Mouse (Mus musculus) adrenal gland, adult 2 months (tissue): Measurements from ENCODE around the gene Kif7. TPM values are rescaled to one million over a fixed set of nuclear protein-coding genes. Genes with fewer than 3 reads are reported as not detected.
A peak's percentile ranks its signal among the peaks of the same experiment; 100 is the strongest.

Experiments
- DNase-seq: peaks from one replicate; pipeline ENCODE4 v3.0.0; 2021
- polyA plus RNA-seq: library from polyadenylated mRNA; depleted of rRNA; stranded (reverse); fragments of >200 nt; gene quantifications from 2 replicates; pipeline ENCODE4 v1.2.3, GENCODE M21; 2012
- total RNA-seq, 2 experiments: library from RNA; stranded (reverse); gene quantifications; 2 replicates each; pipeline ENCODE4 v1.2.3; 2021

The Kif7 gene
- total and polyA plus RNA-seq, 3 experiments, result 1.8 to 4.2 (median 2.9) TPM

GRCm38 (mm10) chr7:79727091-79727490 is 11.6 kb upstream of the Kif7 start:
- peak; percentile 66 for DNase-seq

- peak; percentile 82 for DNase-seq
These were observed 6.0 kb upstream of the Kif7 start for GRCm38 (mm10) chr7:79721386-79721977.

- DNase-seq, result no peak
These were observed 4.7 kb downstream of the Kif7 start for GRCm38 (mm10) chr7:79710831-79711230.

- DNase-seq, result no peak
These were observed 5.4 kb downstream of the Kif7 start for GRCm38 (mm10) chr7:79710130-79710607.

- no peak for DNase-seq
These were observed 10.3 kb downstream of the Kif7 start for GRCm38 (mm10) chr7:79705210-79705609.

- no peak for DNase-seq
These were observed 12.8 kb downstream of the Kif7 start for GRCm38 (mm10) chr7:79702755-79703154.

- DNase-seq, result no peak
These were observed 19.0 kb downstream of the Kif7 start for GRCm38 (mm10) chr7:79696495-79696894.

- no peak for DNase-seq
These were observed 35.3 kb downstream of the Kif7 start for GRCm38 (mm10) chr7:79680231-79680630.

GRCm38 (mm10) chr7:79679186-79679585 is 36.3 kb downstream of the Kif7 start:
- no peak for DNase-seq

GRCm38 (mm10) chr7:79670900-79671604 is 44.5 kb downstream of the Kif7 start:
- no peak for DNase-seq

GRCm38 (mm10) chr7:79666690-79667089 is 48.8 kb downstream of the Kif7 start:
- DNase-seq, result no peak

- DNase-seq, result no peak
These were observed 54.1 kb downstream of the Kif7 start for GRCm38 (mm10) chr7:79661253-79661890.

- peak; percentile 13 for DNase-seq
These were observed 55.0 kb downstream of the Kif7 start for GRCm38 (mm10) chr7:79660291-79661150.

GRCm38 (mm10) chr7:79659578-79660290 is 55.8 kb downstream of the Kif7 start, which contains the start of gene Ticrr:
Ticrr (plus strand) TSS chr7:79660196.
- peak; percentile 97 for DNase-seq

- DNase-seq, result no peak
These were observed 60.9 kb downstream of the Kif7 start for GRCm38 (mm10) chr7:79654586-79654985.

GRCm38 (mm10) chr7:79654185-79654584 is 61.3 kb downstream of the Kif7 start:
- no peak for DNase-seq

- peak; percentile 40 for DNase-seq
These were observed 66.5 kb downstream of the Kif7 start for GRCm38 (mm10) chr7:79649005-79649404.
